Mouse (Mus musculus) limb, embryonic 10.5 days (tissue): Measurements from ENCODE around the gene Psmg3. TPM values are rescaled to one million over a fixed set of nuclear protein-coding genes. Genes with fewer than 3 reads are reported as not detected.

Experiments
- DNase-seq: peaks from one replicate; pipeline ENCODE4 v3.0.0-alpha.2; 2017; ENCODE audit warnings: low spot score
- H3K27ac ChIP-seq: fragments of 300-500 bp; sonication (generic); 2 replicates; pipeline ENCODE4 v1.5.1; 2016; ENCODE audit warnings: mild to moderate bottlenecking
- H3K27me3 ChIP-seq: fragments of 300-500 bp; sonication (generic); 2 replicates; pipeline ENCODE4 v1.6.1; 2016; ENCODE audit warnings: low read depth, mild to moderate bottlenecking; ENCODE audit not compliant: poor library complexity, severe bottlenecking
- H3K36me3 ChIP-seq: fragments of 300-500 bp; sonication (generic); 2 replicates; pipeline ENCODE4 v1.6.1; 2016; ENCODE audit warnings: mild to moderate bottlenecking, moderate library complexity
- H3K4me1 ChIP-seq: fragments of 300-500 bp; sonication (generic); 2 replicates; pipeline ENCODE4 v1.6.1; 2016
- H3K4me3 ChIP-seq: fragments of 300-500 bp; sonication (generic); 2 replicates; pipeline ENCODE4 v1.5.1; 2016; ENCODE audit warnings: mild to moderate bottlenecking, moderate library complexity
- H3K9me3 ChIP-seq: fragments of 300-500 bp; sonication (generic); replicated peaks from 2 replicates; pipeline ENCODE4 v1.6.1; 2016; ENCODE audit warnings: mild to moderate bottlenecking
- WGBS: fragments of 180-500 bp; shearing (Covaris S2); methylation state at CpG from one replicate; pipeline ENCODE4 v1.1.7; 2016; 5-methylcytosine and 5-hydroxymethylcytosine counted together
- polyA plus RNA-seq: library from polyadenylated mRNA; unstranded; fragments of >200 nt; fragmentation: Nextera tagmentation; extraction: Ambion mirVana; gene quantifications from 2 replicates; pipeline ENCODE4 v1.2.1, GENCODE M21; 2016

Gene Psmg3
- polyA plus RNA-seq, 1 experiment from 2014 or later = 89.9 TPM

- Histone ChIP-seq H3K4me1 (peaks cover 10% of the 10 kb centered on the region), H3K9me3 (no peaks in the 10 kb centered on the region), H3K4me3 (no peak overlapping the region)
Measured at GRCm38 (mm10) chr5:139812398-139813125, 14.1 kb downstream of the Psmg3 start.

DNA sequence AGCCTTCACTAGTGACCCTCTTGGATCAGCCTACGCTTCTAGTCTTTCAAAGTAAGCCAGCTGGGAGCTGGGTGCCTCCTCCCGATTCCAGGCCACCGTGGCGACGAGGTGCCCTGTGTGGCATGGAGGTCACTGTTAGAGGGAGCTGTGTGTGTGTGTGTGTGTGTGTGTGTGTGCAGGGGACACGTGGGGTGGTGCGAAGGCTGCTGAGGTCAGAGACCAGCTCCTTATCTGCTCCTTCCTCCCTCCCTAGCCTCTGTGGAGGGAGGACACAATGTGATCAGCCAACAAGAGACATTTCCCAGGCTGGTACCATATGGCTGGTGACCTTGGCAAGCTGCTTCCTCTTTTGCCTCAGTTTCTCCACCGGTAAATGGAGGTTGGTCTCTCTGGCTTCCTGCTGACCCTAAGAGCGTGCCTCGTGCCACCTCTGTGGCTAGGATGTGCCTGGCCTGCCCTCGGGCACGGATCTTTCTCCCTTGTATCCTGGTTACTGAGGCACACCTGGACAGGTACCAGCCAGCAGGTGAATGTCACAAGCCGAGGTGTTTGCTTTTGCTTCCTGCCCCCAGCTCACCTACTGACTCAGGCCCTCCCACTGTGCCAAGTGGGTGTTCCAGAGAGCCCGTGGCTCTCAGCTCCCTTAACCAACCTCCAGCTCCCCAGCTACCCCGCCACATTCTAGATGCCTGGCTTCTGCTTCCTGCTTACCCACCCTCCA is 14.8 kb downstream of the Psmg3 start:
- Histone ChIP-seq H3K9me3 (no peaks in the 10 kb centered on the region), H3K27me3 (peaks cover 54% of the 10 kb centered on the region), H3K4me1 (peaks cover 10% of the 10 kb centered on the region), H3K36me3 (no peaks in the 10 kb centered on the region), H3K27ac (no peak overlapping the region), H3K4me3 (no peak overlapping the region)
- no peak for DNase-seq
- WGBS = 80% methylated on average over 15 of the region's 15 CpGs

More at GRCm38 (mm10) chr5:139812398-139813125, 14.1 kb downstream of the Psmg3 start:
- Histone ChIP-seq H3K36me3 (no peaks in the 10 kb centered on the region), H3K27me3 (peaks cover 54% of the 10 kb centered on the region), H3K27ac (0 out of 2 replicates have a peak overlapping the region, but pooled peaks have one; percentile 2)
- DNase-seq = no peak
- 65% methylated on average over 20 of the region's 20 CpGs for WGBS

DNA sequence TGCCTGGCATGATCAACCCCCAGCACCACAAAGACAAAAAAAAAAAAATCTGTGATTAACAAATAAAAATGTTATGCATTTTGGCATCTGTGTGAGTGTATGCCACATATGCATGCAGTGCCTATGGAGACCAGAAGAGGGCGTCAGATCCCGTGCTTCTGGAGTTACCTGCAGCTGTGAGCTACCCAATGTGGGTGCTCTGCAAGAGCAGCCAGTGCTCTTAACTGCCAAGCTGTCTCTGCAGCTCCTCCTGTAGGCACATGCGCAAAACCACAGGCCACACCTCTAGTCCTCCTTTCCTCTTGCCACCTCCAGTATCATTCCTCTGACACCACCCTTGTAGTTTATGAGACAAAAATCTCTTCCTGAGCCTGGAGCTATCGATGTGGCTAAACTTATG is 17.3 kb downstream of the Psmg3 start:
- Histone ChIP-seq H3K9me3 (no peaks in the 10 kb centered on the region), H3K27me3 (peaks cover 31% of the 10 kb centered on the region), H3K4me1 (peaks cover 12% of the 10 kb centered on the region), H3K36me3 (no peaks in the 10 kb centered on the region), H3K4me3 (no peak overlapping the region), H3K27ac (no peak overlapping the region)
- WGBS = 67% methylated on average over 4 of the region's 4 CpGs
- no peak for DNase-seq

DNA sequence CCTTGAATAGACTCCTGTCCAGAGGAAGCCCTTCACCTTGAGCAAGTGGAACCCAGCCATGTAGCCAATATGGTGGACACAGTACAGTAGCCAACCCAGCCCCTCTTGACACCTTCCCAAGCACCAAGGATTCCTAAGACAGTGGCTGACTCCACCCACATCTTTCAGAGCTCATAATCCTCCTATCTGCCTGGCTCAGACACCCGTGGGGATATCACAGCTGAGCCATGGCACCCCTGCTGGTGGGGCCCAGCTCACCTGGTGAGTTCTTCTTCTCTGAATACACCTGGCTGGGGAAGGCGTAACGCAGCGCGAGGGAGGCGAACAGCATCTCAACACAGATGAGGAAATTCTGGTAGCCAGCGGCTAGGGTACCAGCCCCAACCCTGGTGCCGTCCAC is 20.8 kb downstream of the Psmg3 start:
- no peak overlapping the region for H3K4me3 ChIP-seq
- peak overlapping the region; percentile 59; the same call in 1 of the 2 replicates for H3K27ac ChIP-seq
- peaks cover 6% of the 10 kb centered on the region; the same call in 1 of the 2 replicates for H3K36me3 ChIP-seq
- WGBS = 88% methylated on average over 8 of the region's 8 CpGs
- H3K4me1 ChIP-seq = peaks cover 24% of the 10 kb centered on the region
- H3K27me3 ChIP-seq = no peaks in the 10 kb centered on the region
- H3K9me3 ChIP-seq = no peaks in the 10 kb centered on the region
- no peak for DNase-seq

DNA sequence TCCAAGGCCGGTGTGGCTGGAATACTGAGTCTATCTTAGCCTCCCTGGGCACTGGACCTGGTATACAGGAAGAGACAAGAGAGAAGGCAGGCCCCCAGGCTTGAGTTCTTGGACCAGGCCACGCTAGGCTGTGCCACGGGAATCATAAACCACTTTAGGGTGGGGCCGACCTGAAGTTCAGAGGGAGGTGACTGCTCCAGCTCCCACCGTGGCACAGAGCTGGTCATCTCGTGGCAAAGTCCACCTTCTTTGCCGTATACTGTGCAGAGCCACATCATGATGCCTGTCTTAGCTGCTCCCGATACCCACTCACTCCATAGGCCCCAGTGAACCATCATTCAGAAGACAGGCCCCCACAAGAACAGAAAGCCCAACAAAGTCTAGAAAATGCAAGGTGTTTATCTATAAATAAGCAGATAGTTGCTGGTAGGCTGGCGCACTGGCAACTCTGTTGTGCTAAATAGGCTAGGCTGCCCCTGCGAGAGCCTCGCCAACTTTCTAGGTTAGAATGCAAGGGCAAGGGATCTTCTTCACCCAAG is 22.0 kb downstream of the Psmg3 start:
- Histone ChIP-seq H3K4me1 (peaks cover 24% of the 10 kb centered on the region), H3K36me3 (peaks cover 18% of the 10 kb centered on the region), H3K27me3 (no peaks in the 10 kb centered on the region), H3K4me3 (no peak overlapping the region), H3K27ac (peak overlapping the region; percentile 59), H3K9me3 (no peaks in the 10 kb centered on the region)
- WGBS = 90% methylated on average over 11 of the region's 11 CpGs
- DNase-seq = no peak

GRCm38 (mm10) chr5:139804107-139804551 is 22.6 kb downstream of the Psmg3 start:
- no peak for DNase-seq
- Histone ChIP-seq H3K4me1 (peaks cover 24% of the 10 kb centered on the region), H3K27ac (peak overlapping the region; percentile 59), H3K36me3 (peaks cover 24% of the 10 kb centered on the region), H3K9me3 (no peaks in the 10 kb centered on the region), H3K27me3 (no peaks in the 10 kb centered on the region), H3K4me3 (peak overlapping the region; percentile 18)
- WGBS = 14% methylated on average over 6 of the region's 6 CpGs

DNA sequence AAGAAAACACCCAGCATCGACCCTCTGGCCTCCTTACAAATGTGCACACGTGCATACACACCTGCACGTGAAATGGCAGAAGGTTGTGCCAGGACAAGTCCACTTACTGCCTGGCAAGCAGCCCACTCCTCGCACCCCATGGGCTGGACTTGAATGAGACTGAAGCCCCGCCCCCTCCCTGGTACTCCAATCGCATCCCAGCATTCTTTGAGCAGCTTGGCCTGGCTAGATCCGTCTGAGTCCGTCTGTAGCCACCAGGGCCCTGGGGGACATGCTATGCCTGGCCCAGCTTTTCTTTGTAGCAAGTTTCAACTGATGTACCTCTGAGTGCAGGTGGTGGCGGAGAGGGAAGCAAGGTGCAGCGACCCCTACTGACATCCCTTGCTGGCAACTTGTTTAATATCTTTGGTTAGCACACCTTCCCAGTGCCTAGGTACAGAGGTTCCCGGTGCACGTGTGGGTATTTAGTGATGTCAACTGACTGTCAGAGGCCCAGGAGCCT is 23.0 kb downstream of the Psmg3 start:
- Histone ChIP-seq H3K4me1 (peaks cover 24% of the 10 kb centered on the region), H3K9me3 (no peaks in the 10 kb centered on the region), H3K27ac (peak overlapping the region; percentile 59), H3K27me3 (no peaks in the 10 kb centered on the region), H3K4me3 (peak overlapping the region; percentile 18), H3K36me3 (peaks cover 24% of the 10 kb centered on the region)
- WGBS = 12% methylated on average over 12 of the region's 12 CpGs
- peak; percentile 72 for DNase-seq

GRCm38 (mm10) chr5:139803165-139803564 is 23.5 kb downstream of the Psmg3 start:
- Histone ChIP-seq H3K36me3 (peaks cover 24% of the 10 kb centered on the region), H3K4me3 (no peak overlapping the region), H3K27ac (peak overlapping the region; percentile 59; the same call in 1 of the 2 replicates), H3K4me1 (peaks cover 29% of the 10 kb centered on the region), H3K9me3 (no peaks in the 10 kb centered on the region), H3K27me3 (no peaks in the 10 kb centered on the region)
- no peak for DNase-seq
- 76% methylated on average over 8 of the region's 8 CpGs for WGBS

- 92% methylated on average over 10 of the region's 10 CpGs for WGBS
- Histone ChIP-seq H3K27me3 (no peaks in the 10 kb centered on the region), H3K9me3 (no peaks in the 10 kb centered on the region), H3K4me1 (peaks cover 42% of the 10 kb centered on the region), H3K27ac (no peak overlapping the region), H3K4me3 (no peak overlapping the region), H3K36me3 (peaks cover 24% of the 10 kb centered on the region)
- no peak for DNase-seq
Measured at GRCm38 (mm10) chr5:139801880-139802279, 24.8 kb downstream of the Psmg3 start.

GRCm38 (mm10) chr5:139801231-139801630 is 25.5 kb downstream of the Psmg3 start:
- Histone ChIP-seq H3K9me3 (no peaks in the 10 kb centered on the region), H3K27me3 (no peaks in the 10 kb centered on the region), H3K36me3 (peaks cover 24% of the 10 kb centered on the region), H3K4me1 (peaks cover 48% of the 10 kb centered on the region), H3K4me3 (no peak overlapping the region), H3K27ac (no peak overlapping the region)
- DNase-seq = no peak
- 92% methylated on average over 8 of the region's 8 CpGs for WGBS

- DNase-seq = no peak
- 93% methylated on average over 33 of the region's 33 CpGs for WGBS
- no peak overlapping the region for H3K27ac ChIP-seq
- H3K27me3 ChIP-seq = no peaks in the 10 kb centered on the region
- peaks cover 57% of the 10 kb centered on the region for H3K4me1 ChIP-seq
- H3K4me3 ChIP-seq = no peak overlapping the region
- H3K9me3 ChIP-seq = no peaks in the 10 kb centered on the region
- peaks cover 24% of the 10 kb centered on the region for H3K36me3 ChIP-seq
Measured at GRCm38 (mm10) chr5:139799801-139800590, 26.7 kb downstream of the Psmg3 start.

- H3K4me1 ChIP-seq = peaks cover 56% of the 10 kb centered on the region
- 89% methylated on average over 9 of the region's 9 CpGs for WGBS
- no peak for DNase-seq
- no peak overlapping the region for H3K27ac ChIP-seq
- H3K36me3 ChIP-seq = peaks cover 24% of the 10 kb centered on the region
- H3K9me3 ChIP-seq = no peaks in the 10 kb centered on the region
- no peaks in the 10 kb centered on the region for H3K27me3 ChIP-seq
- no peak overlapping the region for H3K4me3 ChIP-seq
Measured at GRCm38 (mm10) chr5:139799041-139799440, 27.6 kb downstream of the Psmg3 start.
